Mouse (Mus musculus) CD4-positive, CD25-positive, alpha-beta regulatory T cell (primary cell): Measurements from ENCODE around the gene Knl1. TPM values are rescaled to one million over a fixed set of nuclear protein-coding genes. Genes with fewer than 3 reads are reported as not detected.

ENCODE experiments used
- polyA plus RNA-seq: library from polyadenylated mRNA; unstranded; fragments of 100-300 nt; shearing (Covaris generic); gene quantifications from one replicate; pipeline ENCODE4 v1.2.1, GENCODE M21; 2017

The Knl1 gene
- polyA plus RNA-seq, result 2.5 TPM

GRCm38 (mm10) chr2:119046649-119047611, at the start of gene Knl1:
Gene Knl1, plus strand, starts transcription at chr2:119047119.

GRCm38 (mm10) chr2:119028941-119029551, 17.9 kb upstream of the Knl1 start, which contains the start of gene Ccdc32:
Gene Ccdc32, minus strand, starts transcription at chr2:119029393.

GRCm38 (mm10) chr2:119034656-119035396, 12.1 kb upstream of the Knl1 start, which contains the start of gene Rpusd2:
Gene Rpusd2, plus strand, starts transcription at chr2:119034790.

GRCm38 (mm10) chr2:119112438-119113112, 65.7 kb downstream of the Knl1 start, which contains the start of gene Rad51:
Gene Rad51, plus strand, starts transcription at chr2:119112793.

Other genes with a start within 250 kb of the Knl1 start
- gene Knstrn, start 233.1 kb upstream of the Knl1 start, polyA plus RNA-seq, result 9.4 TPM
- gene Ivd, start 185.2 kb upstream of the Knl1 start, polyA plus RNA-seq, result 66.6 TPM
- gene Bahd1, start 146.7 kb upstream of the Knl1 start, polyA plus RNA-seq, result 22.5 TPM
- gene Chst14, start 120.6 kb upstream of the Knl1 start, polyA plus RNA-seq, result 5.8 TPM
- gene Ccdc32, start 17.7 kb upstream of the Knl1 start, polyA plus RNA-seq, result 21.6 TPM
- gene Rpusd2, start 12.3 kb upstream of the Knl1 start, polyA plus RNA-seq, result 2.3 TPM
- 4.6 TPM for gene Rad51, start 65.7 kb downstream of the Knl1 start, polyA plus RNA-seq
- gene Rmdn3, start 109.9 kb downstream of the Knl1 start, polyA plus RNA-seq, result 28.5 TPM
- gene Gchfr, start 120.7 kb downstream of the Knl1 start, polyA plus RNA-seq, result not detected
- 0.43 TPM for gene Gm14137, start 127.4 kb downstream of the Knl1 start, polyA plus RNA-seq
- 52.5 TPM for gene Zfyve19, start 161.5 kb downstream of the Knl1 start, polyA plus RNA-seq
- 21.4 TPM for gene Dnajc17, start 161.7 kb downstream of the Knl1 start, polyA plus RNA-seq
- gene Ppp1r14d, start 182.8 kb downstream of the Knl1 start, polyA plus RNA-seq, result not detected
- 0.29 TPM for gene Spint1, start 190.2 kb downstream of the Knl1 start, polyA plus RNA-seq
- 0.20 TPM for gene Rhov, start 224.2 kb downstream of the Knl1 start, polyA plus RNA-seq
- gene Vps18, start 241.6 kb downstream of the Knl1 start, polyA plus RNA-seq, result 13.7 TPM